Mouse (Mus musculus) T-helper 17 cell (primary cell): ENCODE measurements around the gene Mettl6.
"Not testable (repeated sequence)": the region's sequence is repeated elsewhere in the genome, so short reads cannot be mapped to it uniquely, and the experiment has no call there.

Experiments used
- in situ Hi-C, 2 experiments: fragments of 300-600 bp; cut with MboI, MseI; formaldehyde crosslinking; loops; 1 replicate in 1 of 2; 2 replicates in 1 of 2; pipeline ENCODE4 v1.15.1; 2025; ENCODE audit warnings: high pct_unique_total_duplicates in 2 of 2

Mettl6 gene

DNA sequence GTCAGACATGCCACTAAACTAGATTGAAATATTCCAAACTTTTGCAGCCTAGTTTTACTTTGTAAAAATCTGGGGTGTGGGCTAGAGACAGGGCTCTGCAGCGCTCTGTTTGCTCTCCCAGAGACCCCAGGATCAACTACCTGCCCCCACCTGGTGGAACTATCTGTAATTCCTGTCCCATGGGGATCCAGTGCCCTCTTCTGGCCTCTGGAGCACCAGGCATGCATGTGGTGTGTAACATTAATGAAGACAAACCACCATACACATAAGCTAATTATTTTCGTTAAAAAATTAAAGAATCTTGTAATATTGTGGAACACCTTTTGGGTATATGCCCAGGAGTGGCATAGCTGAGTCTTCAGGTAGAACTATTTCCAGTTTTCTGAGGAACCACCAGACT, 21.5 kb downstream of the Mettl6 start:
- in situ Hi-C loops = loop anchor here (5.0 kb wide), 1 partner anchor 201 kb away; no protein-coding TSS in a partner anchor

DNA sequence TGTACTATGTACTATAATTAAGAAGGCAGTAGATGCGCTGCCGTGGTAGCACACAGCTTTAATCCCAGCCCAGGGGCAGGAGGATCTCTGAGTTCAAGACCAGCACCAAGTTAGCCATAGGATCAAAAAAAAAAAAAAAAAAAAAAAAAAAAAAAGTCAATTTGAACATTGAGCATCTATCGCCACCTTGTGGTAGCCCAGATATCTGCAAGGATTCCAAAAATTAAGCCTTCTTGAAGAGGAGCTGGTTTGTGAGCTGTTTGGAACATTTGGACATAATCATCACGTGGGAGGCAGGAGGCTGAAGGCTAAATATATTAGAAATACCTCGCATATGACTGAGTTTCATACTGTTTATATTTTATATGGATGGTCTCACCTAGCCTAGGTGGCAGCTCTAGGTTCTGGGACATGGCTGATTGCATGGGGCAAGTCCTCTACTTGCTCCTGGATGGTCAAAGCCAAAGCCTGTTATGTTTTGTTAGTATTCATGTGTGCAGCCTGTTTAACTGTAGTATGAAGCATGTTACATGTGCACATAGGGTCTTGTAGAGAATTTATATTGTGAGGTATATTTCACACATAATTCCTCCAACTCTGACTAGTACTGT, 22.3 kb downstream of the Mettl6 start:
- in situ Hi-C loops = loop anchor here (5.0 kb wide), 1 partner anchor 200 kb away; no protein-coding TSS in a partner anchor

DNA sequence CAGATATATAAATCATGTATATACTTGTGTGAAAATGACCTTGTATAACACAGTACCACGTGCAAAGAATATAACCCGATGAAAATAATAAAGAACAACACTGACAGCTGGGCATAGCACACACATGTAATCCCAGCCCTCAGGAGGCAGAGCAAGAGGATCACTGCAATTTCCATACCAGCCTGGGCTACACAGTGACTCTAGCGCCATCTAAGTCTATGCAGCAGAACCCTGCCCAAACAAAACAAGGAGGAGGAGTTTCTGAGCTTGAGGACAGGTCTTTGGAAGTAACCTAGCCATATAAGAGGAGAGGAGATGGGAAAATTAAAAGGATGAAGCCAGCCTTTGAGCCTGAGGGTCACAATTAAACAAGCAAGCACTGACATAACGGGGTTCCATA, 25.1 kb downstream of the Mettl6 start:
- in situ Hi-C loops = loop anchor here (5.0 kb wide), 1 partner anchor 197 kb away; no protein-coding TSS in a partner anchor

DNA sequence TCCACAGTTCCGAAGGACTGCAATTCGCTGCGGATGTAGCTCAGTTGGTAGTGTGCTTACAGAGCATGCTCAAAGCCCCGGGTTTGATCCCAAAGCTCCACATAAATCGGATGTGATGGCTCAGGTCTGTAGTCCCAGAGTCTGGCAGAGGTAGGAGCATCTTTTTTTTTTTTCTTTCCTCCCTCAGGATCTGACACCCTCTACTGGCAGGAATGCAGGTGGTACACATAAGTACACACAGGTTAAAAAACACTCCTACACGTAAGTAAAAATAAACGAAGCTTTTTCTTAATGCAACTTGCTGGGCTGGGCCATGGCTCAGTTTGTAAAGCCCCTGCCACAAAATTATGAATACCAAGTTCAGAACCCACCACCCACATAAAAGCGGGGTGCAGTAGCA, 30.7 kb downstream of the Mettl6 start:
- in situ Hi-C loops = loop anchor here in 1 of 2 experiments (5.0 kb wide), 1 partner anchor 77 kb away; no protein-coding TSS in a partner anchor

DNA sequence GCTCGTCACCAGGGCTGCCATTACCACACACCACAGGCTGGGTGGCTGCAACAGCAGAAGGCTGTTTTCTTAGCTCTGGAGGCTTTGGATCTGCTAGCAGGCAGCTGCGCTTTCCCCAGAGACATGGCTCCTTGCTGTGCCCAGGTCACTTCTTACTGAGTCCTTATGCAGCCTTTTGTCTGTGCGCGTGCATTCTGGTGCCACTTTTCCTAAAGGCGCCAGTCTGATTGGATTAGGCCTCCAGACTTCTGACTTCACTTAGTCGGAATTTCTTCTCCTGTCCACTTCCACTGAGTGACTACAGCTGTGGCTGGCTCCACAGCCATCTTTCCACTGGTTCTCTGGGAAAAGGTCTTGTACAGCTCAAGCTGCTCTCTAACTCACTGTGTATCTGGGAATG, 32.0 kb downstream of the Mettl6 start:
- in situ Hi-C loops = loop anchor here in 1 of 2 experiments (5.0 kb wide), 1 partner anchor 76 kb away; no protein-coding TSS in a partner anchor

- in situ Hi-C loops = loop anchor here in 1 of 2 experiments (5.0 kb wide), 1 partner anchor 75 kb away; no protein-coding TSS in a partner anchor
These were observed 32.6 kb downstream of the Mettl6 start for GRCm38 (mm10) chr14:31462226-31462625.

DNA sequence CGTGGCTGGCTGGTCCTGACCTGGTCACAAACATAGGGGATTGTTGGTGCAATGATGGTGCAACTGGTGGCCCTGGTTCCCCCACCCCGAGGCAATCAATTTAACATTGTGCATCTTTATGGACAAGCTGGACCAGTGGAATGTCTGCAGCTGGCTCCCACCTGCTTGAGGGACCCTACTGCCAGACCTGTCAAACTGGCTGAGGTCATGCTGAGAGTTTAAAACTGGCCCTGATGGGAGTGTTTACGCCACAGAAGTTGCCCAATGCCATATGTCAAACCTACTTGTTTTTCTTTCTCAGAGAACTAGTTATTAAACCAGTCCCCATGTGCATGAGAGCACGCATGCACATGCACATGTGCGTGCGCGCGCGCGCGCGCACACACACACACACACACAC, 36.8 kb downstream of the Mettl6 start:
- in situ Hi-C loops = loop anchor here in 1 of 2 experiments (5.0 kb wide), 1 partner anchor 161 kb away; no protein-coding TSS in a partner anchor

- in situ Hi-C loops = loop anchor here in 1 of 2 experiments (5.0 kb wide), 1 partner anchor 159 kb away; no protein-coding TSS in a partner anchor
These were observed 38.6 kb downstream of the Mettl6 start for GRCm38 (mm10) chr14:31456064-31456721.

- in situ Hi-C loops = loop anchor here in 1 of 2 experiments (5.0 kb wide), 1 partner anchor 158 kb away; no protein-coding TSS in a partner anchor
These were observed 39.8 kb downstream of the Mettl6 start for GRCm38 (mm10) chr14:31454849-31455566.

DNA sequence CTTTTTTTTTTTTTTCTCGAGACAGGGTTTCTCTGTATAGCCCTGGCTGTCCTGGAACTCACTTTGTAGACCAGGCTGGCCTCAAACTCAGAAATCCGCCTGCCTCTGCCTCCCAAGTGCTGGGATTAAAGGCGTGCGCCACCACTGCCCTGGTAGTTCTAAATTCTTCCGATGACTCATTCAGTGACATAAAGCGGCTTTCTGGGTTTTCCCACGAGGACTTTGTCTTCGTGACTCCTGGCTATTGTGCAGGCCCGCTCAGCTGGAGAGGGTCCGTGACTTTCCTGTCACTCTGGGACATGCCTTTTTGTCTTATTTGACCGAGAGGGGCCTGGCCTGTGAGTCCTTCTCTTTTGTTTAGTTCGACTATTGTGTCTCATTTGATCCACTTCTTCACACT, 40.9 kb downstream of the Mettl6 start:
- in situ Hi-C loops = not testable (repeated sequence)

DNA sequence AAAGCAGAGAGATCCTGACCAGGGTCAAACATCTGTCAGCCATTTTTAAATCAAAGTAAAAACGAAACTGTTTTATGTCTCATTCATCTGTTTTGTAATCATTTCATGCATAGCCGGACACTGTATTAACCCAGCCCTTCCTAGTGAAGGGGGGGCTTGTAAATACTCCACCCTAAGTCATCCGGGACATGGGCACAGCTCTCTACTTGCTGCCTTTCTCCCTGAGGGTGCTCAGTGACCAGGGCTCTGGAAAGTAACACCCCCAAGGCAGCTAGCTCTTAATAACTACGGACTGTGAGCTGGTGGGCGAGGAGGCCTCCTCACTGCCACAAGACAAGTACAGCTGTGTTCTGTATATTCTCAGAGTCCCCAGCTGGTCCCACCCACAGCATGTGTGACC, 45.8 kb downstream of the Mettl6 start:
- in situ Hi-C loops = no loop called here

DNA sequence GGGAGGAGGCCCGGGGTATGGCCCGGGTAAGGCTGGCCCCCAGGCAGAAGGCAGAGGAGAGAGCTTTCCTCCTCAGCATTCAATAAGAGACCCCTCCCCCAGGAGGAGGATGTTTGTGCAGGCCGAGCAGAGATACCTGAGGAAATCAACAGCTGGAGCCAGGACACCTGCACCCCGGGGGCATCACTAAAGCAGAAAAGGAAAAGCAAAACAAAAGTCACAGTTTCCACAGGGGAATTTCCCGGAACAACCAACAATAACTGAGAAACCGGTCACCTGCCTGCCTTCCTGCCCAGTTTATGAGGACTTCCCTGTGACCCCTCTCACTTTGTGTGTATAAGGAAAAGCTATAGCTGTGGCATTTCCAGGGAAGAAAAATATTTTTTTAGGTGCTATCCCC, 51.2 kb downstream of the Mettl6 start:
- in situ Hi-C loops = no loop called here

GRCm38 (mm10) chr14:31440725-31441124, 54.1 kb downstream of the Mettl6 start:
- in situ Hi-C loops = no loop called here

- in situ Hi-C loops = no loop called here
These were observed 54.6 kb downstream of the Mettl6 start for GRCm38 (mm10) chr14:31440230-31440629.

DNA sequence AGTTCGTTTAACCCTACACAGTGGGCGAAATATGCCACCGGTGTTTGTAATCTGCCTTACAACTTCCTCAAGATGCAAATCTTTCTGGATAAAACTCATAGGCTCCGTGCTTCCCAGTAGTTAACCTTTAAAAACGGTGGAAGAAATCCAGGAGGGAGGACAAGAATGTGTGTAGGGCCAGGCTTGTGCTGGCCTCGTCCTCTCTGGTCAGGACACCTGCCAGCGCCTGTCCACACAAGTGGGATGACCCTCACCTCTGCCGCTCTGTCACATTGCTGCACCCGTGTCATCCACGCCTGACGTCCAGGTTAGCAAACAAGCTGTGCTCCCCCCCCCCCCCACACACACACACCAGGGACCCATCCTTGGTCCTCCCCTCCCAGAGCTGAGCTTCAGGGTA, 55.6 kb downstream of the Mettl6 start:
- in situ Hi-C loops = loop anchor here in 1 of 2 experiments (5.0 kb wide), 1 partner anchor 42 kb away; no protein-coding TSS in a partner anchor

- in situ Hi-C loops = loop anchor here in 1 of 2 experiments (5.0 kb wide), 1 partner anchor 41 kb away; no protein-coding TSS in a partner anchor
These were observed 56.9 kb downstream of the Mettl6 start for GRCm38 (mm10) chr14:31437826-31438529.

DNA sequence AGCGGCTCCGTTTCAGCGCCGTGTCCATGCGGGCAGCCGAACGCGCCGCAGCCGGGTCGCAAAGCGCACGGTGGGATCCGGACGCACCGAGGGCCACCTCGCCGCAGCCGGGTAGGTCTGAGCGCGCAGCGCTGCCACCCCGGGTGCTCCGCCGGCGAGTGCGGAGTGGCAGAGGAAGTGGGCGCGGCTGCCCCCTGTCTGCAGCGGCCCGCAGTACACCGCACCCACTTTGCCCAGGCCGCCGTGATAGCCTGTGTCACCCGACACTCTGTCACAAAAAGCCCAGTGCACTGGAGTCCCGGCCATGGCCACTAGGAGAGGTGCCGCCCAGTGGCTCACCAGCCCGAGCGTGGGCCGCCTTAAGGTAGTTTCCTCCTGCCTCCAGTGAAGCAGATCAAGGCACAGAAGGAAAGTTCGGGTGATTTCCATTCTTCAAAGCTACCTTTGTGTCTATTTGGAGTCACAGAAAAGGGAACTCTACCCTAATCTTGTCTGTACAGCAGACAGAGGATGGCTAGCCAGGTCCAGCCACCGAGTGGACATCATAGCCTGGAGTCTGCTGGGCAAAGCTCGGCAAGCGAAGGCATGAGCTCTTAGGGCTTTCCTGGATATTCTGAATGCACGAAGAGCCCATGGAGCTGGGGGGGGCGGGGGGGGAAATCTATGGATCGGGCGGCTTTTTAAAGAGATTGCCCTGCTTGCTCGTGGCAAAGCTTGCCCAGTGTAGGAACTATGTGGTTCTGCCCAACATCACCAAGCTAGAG, 58.7 kb downstream of the Mettl6 start, which contains the start of gene Sh3bp5:
Gene Sh3bp5, minus strand, starts transcription at position 149 of the 764 bp plus-strand sequence.
- in situ Hi-C loops = loop anchor here in 1 of 2 experiments (5.0 kb wide), 1 partner anchor 39 kb away; no protein-coding TSS in a partner anchor

- in situ Hi-C loops = loop anchor here in 1 of 2 experiments (5.0 kb wide), 1 partner anchor 38 kb away; no protein-coding TSS in a partner anchor
These were observed 59.6 kb downstream of the Mettl6 start for GRCm38 (mm10) chr14:31435018-31435915.

- in situ Hi-C loops = loop anchor here in 1 of 2 experiments (5.0 kb wide), 1 partner anchor 42 kb away; no protein-coding TSS in a partner anchor
These were observed 60.4 kb downstream of the Mettl6 start for GRCm38 (mm10) chr14:31434426-31434825.
